Mouse (Mus musculus) neural tube, embryonic 13.5 days (tissue): ENCODE measurements around the gene Aff4. TPM values are rescaled to one million over a fixed set of nuclear protein-coding genes. Genes with fewer than 3 reads are reported as not detected.
A peak's percentile ranks its signal among the peaks of the same experiment; 100 is the strongest.
"Not testable (repeated sequence)": the region's sequence is repeated elsewhere in the genome, so short reads cannot be mapped to it uniquely, and the experiment has no call there.

Source experiments
- ATAC-seq: fragments of 200-750 bp; cut with Nextera tagmentation; 2 replicates; pipeline ENCODE4 v1.8.0; 2017; ENCODE audit warnings: low read depth, mild to moderate bottlenecking, moderate TSS enrichment, moderate library complexity
- H3K27ac ChIP-seq: fragments of 300-500 bp; sonication (generic); replicated peaks from 2 replicates; pipeline ENCODE4 v1.5.1; 2015; ENCODE audit warnings: moderate library complexity, mild to moderate bottlenecking, inconsistent platforms
- H3K27me3 ChIP-seq: fragments of 300-500 bp; sonication (generic); 2 replicates; pipeline ENCODE4 v1.6.1; 2015; ENCODE audit warnings: mild to moderate bottlenecking, inconsistent platforms
- H3K36me3 ChIP-seq: fragments of 300-500 bp; sonication (generic); 2 replicates; pipeline ENCODE4 v1.6.1; 2015; ENCODE audit warnings: mild to moderate bottlenecking, inconsistent platforms
- H3K4me1 ChIP-seq: fragments of 300-500 bp; sonication (generic); replicated peaks from 2 replicates; pipeline ENCODE4 v1.6.1; 2015; ENCODE audit warnings: inconsistent platforms
- H3K4me2 ChIP-seq: fragments of 300-500 bp; sonication (generic); 2 replicates; pipeline ENCODE4 v1.6.1; 2015; ENCODE audit warnings: inconsistent platforms, mild to moderate bottlenecking, moderate library complexity
- H3K4me3 ChIP-seq: fragments of 300-500 bp; sonication (generic); 2 replicates; pipeline ENCODE4 v1.5.1; 2015; ENCODE audit warnings: mild to moderate bottlenecking, inconsistent platforms
- H3K9ac ChIP-seq: fragments of 300-500 bp; sonication (generic); 2 replicates; pipeline ENCODE4 v1.6.1; 2015; ENCODE audit warnings: moderate library complexity, mild to moderate bottlenecking, inconsistent platforms
- H3K9me3 ChIP-seq: fragments of 300-500 bp; sonication (generic); 2 replicates; pipeline ENCODE4 v1.6.1; 2016; ENCODE audit warnings: inconsistent platforms
- WGBS: fragments of 180-500 bp; shearing (Covaris S2); methylation state at CpG from one replicate; pipeline ENCODE4 v1.1.7; 2015; 5-methylcytosine and 5-hydroxymethylcytosine counted together
- polyA plus RNA-seq: library from polyadenylated mRNA; unstranded; fragments of >200 nt; fragmentation: Nextera tagmentation; extraction: Ambion mirVana; gene quantifications from 2 replicates; pipeline ENCODE4 v1.2.1, GENCODE M21; 2015

Aff4 gene
- polyA plus RNA-seq, 1 experiment from 2014 or later: 43.3 TPM

- H3K9ac ChIP-seq, H3K4me3 ChIP-seq, H3K27me3 ChIP-seq, H3K9me3 ChIP-seq, ATAC-seq, H3K36me3 ChIP-seq, H3K4me2 ChIP-seq, H3K27ac ChIP-seq, H3K4me1 ChIP-seq: not testable (repeated sequence)
- 90% methylated on average over 3 of the region's 3 CpGs for WGBS
These were observed 32.1 kb upstream of the Aff4 start for GRCm38 (mm10) chr11:53318568-53318967.

- ATAC-seq, H3K27me3 ChIP-seq, H3K4me3 ChIP-seq, H3K4me1 ChIP-seq, H3K9ac ChIP-seq, H3K27ac ChIP-seq, H3K36me3 ChIP-seq, H3K4me2 ChIP-seq, H3K9me3 ChIP-seq: not testable (repeated sequence)
- 93% methylated on average over 13 of the region's 13 CpGs for WGBS
These were observed 30.8 kb upstream of the Aff4 start for GRCm38 (mm10) chr11:53319867-53320266.

DNA sequence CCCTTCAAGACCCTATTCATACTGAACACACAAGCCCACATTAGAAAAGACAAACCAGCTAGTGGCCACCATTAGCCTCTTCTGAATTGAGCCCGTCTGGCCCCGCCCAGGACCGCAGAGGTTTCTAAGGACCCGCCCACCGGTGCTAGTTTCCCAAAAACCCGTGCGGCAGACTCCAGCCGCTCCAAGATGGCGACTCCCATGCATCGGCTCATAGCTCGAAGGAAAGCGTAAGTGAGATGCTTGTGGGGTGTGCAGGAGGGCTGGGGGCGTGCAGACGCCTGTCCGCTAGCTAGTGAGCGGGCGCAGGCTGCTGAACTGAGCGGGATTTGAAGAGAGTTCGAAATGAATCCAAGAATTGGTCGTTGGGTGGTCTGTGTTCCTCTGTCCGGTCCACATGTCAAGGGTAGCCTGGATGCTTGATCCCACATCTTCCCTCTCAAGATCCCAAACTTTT is 26.1 kb upstream of the Aff4 start, which contains the start of gene Zcchc10:
Zcchc10 (plus strand) TSS at position 168 of the 457 bp plus-strand sequence.
- peak; percentile 95 for ATAC-seq
- peaks cover 9% of the 10 kb centered on the region for H3K4me1 ChIP-seq
- peak within 1 kb of the TSS; percentile 77 for H3K9ac ChIP-seq
- under 1% methylated on average over 21 of the region's 21 CpGs for WGBS
- H3K4me3 ChIP-seq: peak within 1 kb of the TSS; percentile 62
- H3K36me3 ChIP-seq: peaks cover 26% of the 10 kb centered on the region
- peak within 1 kb of the TSS; percentile 67 for H3K27ac ChIP-seq
- no peaks in the 10 kb centered on the region for H3K27me3 ChIP-seq
- H3K4me2 ChIP-seq: peak within 1 kb of the TSS; percentile 86
- no peaks in the 10 kb centered on the region for H3K9me3 ChIP-seq

GRCm38 (mm10) chr11:53330325-53330724 is 20.3 kb upstream of the Aff4 start:
- Histone ChIP-seq H3K36me3 (peaks cover 64% of the 10 kb centered on the region), H3K27ac (no peak overlapping the region), H3K4me3 (no peak overlapping the region), H3K27me3 (no peaks in the 10 kb centered on the region), H3K4me2 (no peak overlapping the region), H3K4me1 (peaks cover 4% of the 10 kb centered on the region), H3K9me3 (no peaks in the 10 kb centered on the region), H3K9ac (no peak overlapping the region)
- WGBS: 89% methylated on average over 7 of the region's 7 CpGs
- ATAC-seq: no peak

DNA sequence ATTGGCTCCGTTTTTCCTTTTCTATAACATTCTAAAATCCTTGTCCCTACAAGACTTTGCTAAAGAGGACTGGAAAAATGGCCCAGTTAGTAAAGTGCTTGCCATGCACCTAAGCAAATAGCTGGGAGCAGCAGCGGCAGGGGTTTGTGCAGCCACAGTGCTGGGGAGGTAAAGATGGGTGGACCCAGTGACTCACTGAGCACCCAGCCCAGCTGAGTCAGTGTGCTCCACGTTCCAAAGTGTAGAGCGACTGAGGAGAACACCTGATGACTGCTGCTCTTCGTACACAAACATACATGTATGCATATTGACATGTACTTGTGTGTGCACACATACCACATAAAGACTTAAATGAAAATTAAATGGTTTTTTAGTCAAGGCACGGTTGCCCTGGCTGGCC is 19.5 kb upstream of the Aff4 start:
- Histone ChIP-seq H3K9ac (no peak overlapping the region), H3K9me3 (no peaks in the 10 kb centered on the region), H3K27ac (no peak overlapping the region), H3K4me1 (no peaks in the 10 kb centered on the region), H3K4me3 (no peak overlapping the region), H3K4me2 (no peak overlapping the region), H3K27me3 (no peaks in the 10 kb centered on the region), H3K36me3 (peaks cover 64% of the 10 kb centered on the region)
- 96% methylated on average over 6 of the region's 6 CpGs for WGBS
- no peak for ATAC-seq

DNA sequence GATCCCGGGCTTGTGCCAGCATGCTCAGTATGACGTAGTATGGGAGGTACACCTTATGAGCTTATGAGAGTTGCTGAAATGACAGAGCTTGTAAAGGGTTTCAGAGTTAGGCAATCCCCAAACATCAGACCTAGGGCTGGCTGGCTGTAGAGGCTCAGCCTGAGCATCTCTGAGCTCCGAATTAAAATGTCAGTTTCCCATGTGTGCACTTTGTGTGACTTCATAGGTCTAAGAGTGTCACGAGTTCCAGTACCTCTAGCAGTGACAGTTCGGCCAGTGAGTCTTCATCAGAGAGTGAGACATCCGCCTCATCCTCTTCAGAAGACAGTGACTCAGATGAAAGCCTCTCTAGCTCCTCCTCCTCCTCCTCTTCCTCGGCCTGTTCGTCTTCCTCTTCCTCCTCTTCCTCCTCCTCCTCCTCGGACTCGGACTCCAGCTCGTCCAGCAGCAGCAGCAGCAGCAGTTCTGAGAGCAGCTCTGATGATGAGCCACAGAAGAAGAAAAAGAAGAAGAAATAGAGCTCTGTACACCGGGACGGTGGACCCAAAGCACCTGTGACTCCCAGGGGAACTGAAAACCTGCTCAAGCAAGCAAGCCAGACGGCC is 18.5 kb upstream of the Aff4 start:
- Histone ChIP-seq H3K9ac (no peak overlapping the region), H3K9me3 (no peaks in the 10 kb centered on the region), H3K36me3 (peaks cover 60% of the 10 kb centered on the region), H3K4me2 (no peak overlapping the region), H3K4me3 (no peak overlapping the region), H3K27me3 (no peaks in the 10 kb centered on the region), H3K27ac (no peak overlapping the region), H3K4me1 (no peaks in the 10 kb centered on the region)
- 94% methylated on average over 14 of the region's 14 CpGs for WGBS
- no peak for ATAC-seq

DNA sequence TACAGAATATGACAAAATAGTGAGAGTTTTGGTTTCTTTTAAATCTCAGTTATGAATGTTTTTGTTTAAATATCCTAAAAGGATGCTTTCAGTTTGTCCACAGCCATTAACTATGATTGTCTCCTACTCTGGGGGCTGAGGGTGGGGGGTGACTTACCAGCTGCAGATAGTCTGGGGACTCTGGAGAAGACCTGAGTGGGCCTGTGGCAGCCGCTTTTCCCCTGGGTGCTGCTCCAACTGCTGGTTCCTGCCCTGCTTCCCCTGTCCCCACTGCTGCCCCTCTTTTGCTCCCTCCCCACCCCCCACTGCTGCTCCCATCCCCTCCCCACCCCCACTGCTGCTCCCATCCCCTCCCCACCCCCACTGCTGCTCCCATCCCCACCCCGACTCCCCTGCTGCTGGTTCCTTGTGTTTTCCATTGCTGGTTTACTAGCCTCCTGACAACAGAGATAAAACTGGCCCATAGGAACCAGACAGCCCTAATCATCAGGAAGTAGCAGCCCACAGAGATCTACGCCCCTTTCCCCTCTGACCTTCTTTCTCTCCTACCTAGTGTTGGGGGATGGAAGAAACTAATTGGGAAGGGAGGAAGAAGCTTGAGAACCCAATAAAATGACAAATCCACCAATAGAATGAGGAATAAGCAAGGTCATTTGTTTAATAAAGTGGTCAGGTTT is 15.0 kb upstream of the Aff4 start:
- Histone ChIP-seq H3K27me3 (no peaks in the 10 kb centered on the region), H3K36me3 (peaks cover 28% of the 10 kb centered on the region), H3K4me3 (no peak overlapping the region), H3K4me2 (no peak overlapping the region), H3K9me3 (no peaks in the 10 kb centered on the region), H3K27ac (no peak overlapping the region), H3K4me1 (no peaks in the 10 kb centered on the region), H3K9ac (no peak overlapping the region)
- ATAC-seq: no peak
- whole genome bisulfite sequencing: 35% methylated on average over 3 of the region's 3 CpGs

DNA sequence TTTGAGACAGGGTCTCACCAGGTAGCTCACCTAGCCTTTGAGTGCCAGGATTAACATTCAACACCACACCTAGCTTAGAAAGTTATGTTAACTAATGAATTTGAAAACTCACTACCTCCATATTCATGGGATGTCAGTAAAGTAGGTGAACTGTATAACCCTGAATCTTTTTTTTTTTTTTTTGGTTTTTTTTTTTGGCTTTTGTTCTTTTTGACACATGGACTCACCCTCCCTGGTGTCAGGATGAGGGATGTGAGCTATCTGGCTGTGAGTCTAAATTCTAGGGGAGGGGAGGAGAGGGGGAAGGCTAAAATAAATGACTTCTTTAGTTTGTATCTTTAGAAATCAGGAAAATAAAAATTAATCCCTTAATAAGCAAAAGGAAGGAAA is 14.5 kb upstream of the Aff4 start:
- peaks cover 23% of the 10 kb centered on the region for H3K36me3 ChIP-seq
- H3K9ac ChIP-seq: no peak overlapping the region
- H3K4me2 ChIP-seq: no peak overlapping the region
- no peak for ATAC-seq
- no peaks in the 10 kb centered on the region for H3K27me3 ChIP-seq
- H3K9me3 ChIP-seq: no peaks in the 10 kb centered on the region
- H3K4me1 ChIP-seq: no peaks in the 10 kb centered on the region
- no peak overlapping the region for H3K27ac ChIP-seq
- H3K4me3 ChIP-seq: no peak overlapping the region

DNA sequence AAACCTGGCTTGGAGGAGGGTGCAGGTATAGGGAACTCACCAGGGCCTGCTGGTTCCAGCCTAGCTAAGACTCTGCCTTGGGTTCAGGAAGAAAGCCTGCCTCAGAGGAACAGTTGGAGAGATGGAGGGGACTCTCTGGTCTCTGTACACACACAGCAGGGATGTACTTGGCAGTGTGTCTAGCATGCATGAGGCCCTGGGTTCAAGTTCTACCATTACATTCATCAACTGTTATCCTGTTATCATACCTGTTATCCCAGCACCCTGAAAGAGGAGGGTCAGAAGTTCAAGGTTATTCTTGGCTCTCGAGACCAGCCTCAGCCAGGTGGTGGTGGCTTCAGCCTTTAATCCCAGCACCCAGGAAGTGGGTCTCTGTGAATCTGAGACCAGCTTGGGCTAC is 13.7 kb upstream of the Aff4 start:
- no peak for ATAC-seq
- no peak overlapping the region for H3K27ac ChIP-seq
- H3K36me3 ChIP-seq: peaks cover 15% of the 10 kb centered on the region
- H3K4me2 ChIP-seq: no peak overlapping the region
- no peaks in the 10 kb centered on the region for H3K27me3 ChIP-seq
- 75% methylated on average over 1 of the region's 1 CpGs for WGBS
- H3K4me1 ChIP-seq: no peaks in the 10 kb centered on the region
- H3K4me3 ChIP-seq: no peak overlapping the region
- no peaks in the 10 kb centered on the region for H3K9me3 ChIP-seq
- H3K9ac ChIP-seq: no peak overlapping the region

DNA sequence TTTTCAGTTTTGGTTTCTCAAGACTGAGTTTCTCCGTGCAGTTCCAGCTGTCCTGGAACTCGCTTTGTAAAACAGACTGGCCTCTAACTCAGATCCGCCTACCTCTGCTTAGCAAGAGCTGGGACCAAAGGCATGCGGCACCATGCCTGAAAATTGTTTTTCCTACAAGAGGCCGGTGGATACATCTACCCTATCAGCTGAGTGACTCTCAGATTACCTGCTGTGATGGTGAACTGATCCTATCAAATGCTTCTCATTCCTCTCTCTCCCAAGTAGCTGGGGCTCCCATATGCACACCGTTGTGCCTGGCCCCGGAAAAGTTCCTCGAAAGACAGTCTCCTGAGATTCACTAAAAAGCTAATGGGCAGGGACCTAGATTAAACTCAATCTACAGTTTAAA is 12.9 kb upstream of the Aff4 start:
- WGBS: 73% methylated on average over 8 of the region's 8 CpGs
- Histone ChIP-seq H3K9me3 (no peaks in the 10 kb centered on the region), H3K27ac (no peak overlapping the region), H3K4me1 (no peaks in the 10 kb centered on the region), H3K36me3 (peaks cover 9% of the 10 kb centered on the region), H3K9ac (no peak overlapping the region), H3K27me3 (no peaks in the 10 kb centered on the region), H3K4me3 (no peak overlapping the region), H3K4me2 (no peak overlapping the region)
- no peak for ATAC-seq

DNA sequence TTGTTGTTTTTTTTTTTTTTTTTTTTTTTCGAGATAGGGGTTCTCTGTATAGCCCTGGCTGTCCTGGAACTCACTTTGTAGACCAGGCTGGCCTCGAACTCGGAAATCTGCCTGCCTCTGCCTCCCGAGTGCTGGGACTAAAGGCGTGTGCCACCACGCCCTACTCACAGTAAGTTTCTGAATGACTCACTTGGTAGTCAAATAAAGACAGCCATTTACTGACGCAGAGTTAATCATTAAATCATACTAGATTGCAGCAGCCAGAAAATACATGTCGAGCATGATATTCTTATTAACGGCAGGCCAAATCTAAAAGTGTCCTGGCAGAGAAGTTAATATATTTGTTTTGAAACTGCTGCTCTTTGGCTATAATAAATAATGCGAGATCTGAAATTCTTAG is 9.6 kb upstream of the Aff4 start:
- not testable (repeated sequence) for H3K4me3 ChIP-seq, H3K36me3 ChIP-seq, H3K27ac ChIP-seq, H3K4me2 ChIP-seq, ATAC-seq, H3K9ac ChIP-seq, H3K27me3 ChIP-seq, H3K4me1 ChIP-seq, H3K9me3 ChIP-seq
- WGBS: 94% methylated on average over 9 of the region's 10 CpGs

DNA sequence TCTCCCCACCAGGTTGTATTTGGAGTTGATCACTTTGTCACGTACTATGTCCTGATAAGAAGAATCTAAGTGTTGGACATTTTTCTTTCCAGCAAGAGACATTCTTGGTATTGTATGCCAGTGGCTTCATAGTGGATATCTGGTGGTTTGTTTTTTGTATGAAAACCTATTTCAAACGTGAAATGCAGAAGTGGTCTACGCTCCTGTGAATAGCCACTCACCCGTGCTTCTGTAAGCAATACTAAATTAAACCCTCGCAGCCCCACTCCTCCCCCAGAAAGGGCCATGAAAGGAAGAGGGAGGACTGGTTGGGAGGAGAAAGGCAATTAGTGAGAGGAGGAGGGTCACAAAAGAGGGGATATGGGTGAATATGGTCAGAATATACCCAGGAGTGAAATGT is 7.9 kb upstream of the Aff4 start:
- no peak overlapping the region for H3K27ac ChIP-seq
- ATAC-seq: no peak
- no peak overlapping the region for H3K4me3 ChIP-seq
- H3K9ac ChIP-seq: no peak overlapping the region
- no peaks in the 10 kb centered on the region for H3K36me3 ChIP-seq
- H3K27me3 ChIP-seq: no peaks in the 10 kb centered on the region
- H3K9me3 ChIP-seq: no peaks in the 10 kb centered on the region
- H3K4me1 ChIP-seq: no peaks in the 10 kb centered on the region
- no peak overlapping the region for H3K4me2 ChIP-seq
- 62% methylated on average over 5 of the region's 5 CpGs for WGBS

GRCm38 (mm10) chr11:53345328-53345727 is 5.3 kb upstream of the Aff4 start:
- Histone ChIP-seq H3K27me3 (no peaks in the 10 kb centered on the region), H3K9ac (no peak overlapping the region), H3K4me1 (peaks cover 5% of the 10 kb centered on the region; the same call in 1 of the 2 replicates), H3K36me3 (no peaks in the 10 kb centered on the region), H3K9me3 (no peaks in the 10 kb centered on the region), H3K4me3 (no peak overlapping the region), H3K4me2 (no peak overlapping the region), H3K27ac (no peak overlapping the region)
- WGBS: 40% methylated on average over 5 of the region's 5 CpGs
- no peak for ATAC-seq
